Mouse (Mus musculus) heart, adult 18-20 months (tissue): ENCODE data around the gene Gusb. TPM values are rescaled to one million over a fixed set of nuclear protein-coding genes. Genes with fewer than 3 reads are reported as not detected.
A peak's percentile ranks its signal among the peaks of the same experiment; 100 is the strongest.
"Not testable (repeated sequence)": the region's sequence is repeated elsewhere in the genome, so short reads cannot be mapped to it uniquely, and the experiment has no call there.

ENCODE experiments used
- DNase-seq, 2 experiments: peaks; one replicate each; pipeline ENCODE4 v3.0.0; 2021 to 2022; ENCODE audit warnings: mixed read lengths in 1 of 2
- long read RNA-seq, 2 experiments: library from polyadenylated mRNA; stranded (forward); transcript quantifications; one replicate each; pipeline ENCODE4 v2.0.0; 2021
- total RNA-seq, 2 experiments: library from RNA; stranded (reverse); gene quantifications; 2 replicates each; pipeline ENCODE4 v1.2.3; 2021

Gusb gene
- total RNA-seq, result 10 to 100 TPM; 14.1 TPM
- long read RNA-seq, experiment 1, transcript Gusb-201 (12 exons, 2,687 nt), result major isoform, 19 of 23 reads
- long read RNA-seq, experiment 1, partial matches to known transcripts, result 0 of 23 reads
- long read RNA-seq, experiment 1, other reads (novel, unspliced or antisense), result 4 of 23 reads
- long read RNA-seq, experiment 2, partial matches to known transcripts, result 1 of 5 reads
- long read RNA-seq, experiment 2, other reads (novel, unspliced or antisense), result 0 of 5 reads

DNA sequence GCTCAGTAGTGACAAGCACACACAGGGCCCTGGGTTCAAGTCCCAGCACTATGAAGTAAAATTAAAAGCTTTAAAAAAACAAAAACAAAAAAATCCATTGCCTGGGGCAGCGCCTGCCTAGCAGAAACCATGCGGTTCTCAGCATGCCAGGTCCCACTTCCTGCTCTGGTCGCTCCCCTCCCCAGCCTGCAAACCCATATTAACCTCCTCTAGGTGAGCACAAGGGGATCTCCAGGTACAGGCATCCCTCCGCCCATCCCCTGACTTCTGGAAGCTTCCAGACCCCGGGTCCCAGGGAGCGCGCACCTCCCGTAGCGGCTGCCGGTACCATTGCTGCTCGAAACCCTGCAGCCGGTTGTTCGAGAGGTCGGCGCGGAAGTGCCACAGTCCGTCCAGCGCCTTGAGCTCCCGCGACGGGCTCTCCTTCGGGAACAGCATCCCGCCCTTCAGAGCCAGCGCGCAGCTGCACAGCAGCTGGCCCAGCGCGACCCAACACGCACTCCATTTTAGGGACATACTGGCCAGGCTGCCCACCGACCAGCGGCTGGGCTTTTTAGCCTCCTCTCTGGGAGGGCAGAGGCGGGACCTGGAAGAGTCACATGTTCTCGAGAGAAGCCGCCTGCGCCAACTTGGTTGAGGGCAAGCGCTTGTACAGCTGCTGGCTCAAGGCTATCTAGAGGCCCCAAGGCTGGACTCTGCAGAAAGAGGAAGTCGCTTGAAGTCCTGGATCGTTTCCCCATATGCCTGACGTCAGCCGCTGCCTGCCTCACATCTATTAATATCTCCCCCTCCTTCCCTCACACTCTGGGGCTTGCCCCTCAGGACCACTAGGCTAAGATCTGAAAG, at the start of gene Gusb:
Gusb (minus strand) TSS at position 749 of the 846 bp plus-strand sequence.
- DNase-seq, result peak; percentile 91 to 94

DNA sequence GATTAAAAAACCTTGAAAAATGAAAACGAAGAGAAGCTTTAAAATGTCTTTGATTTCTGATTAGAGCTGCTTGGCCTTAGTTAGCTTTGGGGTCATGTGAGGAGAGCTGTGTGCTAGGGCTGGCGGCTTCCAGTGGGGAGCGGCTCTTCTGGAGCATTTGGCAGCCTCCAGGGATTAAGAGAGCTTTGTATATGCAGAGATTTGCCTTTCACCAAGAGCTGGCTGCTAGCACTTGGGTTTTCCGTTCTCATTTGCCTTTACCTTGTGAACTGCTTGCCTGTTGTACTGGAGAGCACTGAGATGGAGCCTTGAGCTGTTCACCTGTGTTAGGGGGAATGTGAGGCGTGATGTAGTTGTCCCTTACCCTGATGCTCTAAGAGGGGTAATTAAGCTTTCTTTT, 49.7 kb upstream of the Gusb start:
- peak; percentile 37 to 49 for DNase-seq

DNA sequence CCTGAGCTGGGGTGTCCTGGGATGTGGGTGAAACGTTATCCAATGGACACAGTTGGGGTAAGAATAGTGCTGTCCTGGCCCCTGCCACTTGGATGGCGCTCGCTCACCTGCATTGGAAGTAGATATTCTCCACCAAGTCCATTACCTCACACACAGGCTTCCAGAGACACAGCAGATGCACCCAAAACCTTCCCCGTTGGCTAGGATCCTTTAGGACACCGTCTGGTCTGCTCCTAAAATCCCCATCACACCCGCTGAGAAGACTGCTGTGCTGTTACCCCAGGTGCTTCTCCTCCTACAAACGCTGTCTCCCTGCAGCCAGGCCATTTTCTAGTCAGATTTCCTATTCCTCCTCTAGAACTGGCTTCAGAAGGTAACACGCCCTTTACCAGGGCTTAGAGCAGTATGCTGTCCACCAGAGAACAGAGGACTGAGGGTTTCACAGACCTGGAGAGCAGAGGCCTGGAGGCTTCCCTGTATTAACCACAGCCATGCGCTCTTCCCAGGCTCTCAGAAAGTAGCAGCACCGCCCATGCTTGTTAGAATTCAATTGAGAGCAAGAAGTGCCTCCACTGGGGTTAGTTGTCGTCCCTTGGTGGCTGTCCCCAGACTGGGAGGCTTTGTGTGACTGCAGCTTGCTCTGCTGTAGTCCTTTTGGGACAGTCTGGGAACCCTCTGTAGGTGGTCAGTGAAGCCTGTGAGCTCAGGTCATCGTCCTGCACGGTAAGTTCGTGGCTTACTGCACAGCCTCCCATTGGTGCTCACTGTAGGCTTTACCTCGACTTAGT, 48.4 kb upstream of the Gusb start:
- DNase-seq, result no peak

DNA sequence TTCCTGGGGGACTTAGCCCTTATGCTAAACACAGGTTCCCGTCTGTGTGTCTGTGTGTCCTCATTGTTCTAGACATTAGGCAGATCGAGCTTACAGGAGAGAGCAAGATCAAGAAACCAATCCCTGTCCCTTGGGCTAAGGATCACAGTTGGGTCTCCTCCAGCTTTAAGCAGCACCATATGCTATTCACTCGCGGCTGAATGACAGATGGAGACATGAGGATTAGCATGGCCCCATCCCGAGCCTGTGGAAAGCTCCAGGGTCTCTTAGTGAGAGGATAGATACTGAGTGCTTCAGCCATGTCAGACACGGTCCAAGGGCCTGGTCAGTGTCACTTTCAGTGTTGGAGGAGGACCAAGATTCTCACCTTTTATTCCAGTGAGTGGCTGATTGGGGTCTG, 47.6 kb upstream of the Gusb start:
- DNase-seq, result no peak

DNA sequence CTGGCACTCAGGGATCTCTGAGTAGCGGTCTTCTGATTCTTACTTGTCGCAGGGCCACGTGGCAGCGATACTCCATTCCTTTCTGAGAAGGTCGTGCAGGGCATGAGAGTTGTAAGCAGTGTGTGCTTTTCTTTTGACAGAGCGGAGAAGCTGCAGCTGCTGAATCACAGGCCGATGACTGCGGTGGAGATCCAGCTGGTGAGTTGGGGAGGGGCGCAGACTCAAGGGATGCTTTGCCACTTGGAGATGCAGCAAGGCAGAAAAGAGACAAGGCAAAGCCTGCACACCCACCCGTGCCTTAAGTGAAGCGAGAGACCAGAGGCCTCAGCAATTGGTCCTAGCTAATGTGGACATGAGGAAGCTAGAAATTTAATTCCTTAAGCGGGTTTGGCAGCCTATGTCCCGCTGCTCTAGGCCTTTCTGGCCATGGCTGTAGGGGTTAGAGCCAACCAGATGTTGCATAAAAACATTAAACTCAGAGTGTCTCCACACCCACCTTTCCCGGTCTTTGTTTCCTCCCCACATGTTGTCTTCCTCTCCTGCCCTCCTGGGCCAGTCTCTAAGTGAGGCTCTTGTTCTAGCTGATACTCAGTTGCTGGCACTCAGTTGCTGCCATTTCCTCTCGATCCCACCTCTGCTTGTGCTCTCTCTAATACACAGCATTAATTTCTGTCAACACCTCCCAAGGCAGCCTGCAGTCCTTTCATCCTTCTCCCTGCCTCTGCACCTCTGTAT, 46.1 kb upstream of the Gusb start:
- peak; percentile 71 for DNase-seq

DNA sequence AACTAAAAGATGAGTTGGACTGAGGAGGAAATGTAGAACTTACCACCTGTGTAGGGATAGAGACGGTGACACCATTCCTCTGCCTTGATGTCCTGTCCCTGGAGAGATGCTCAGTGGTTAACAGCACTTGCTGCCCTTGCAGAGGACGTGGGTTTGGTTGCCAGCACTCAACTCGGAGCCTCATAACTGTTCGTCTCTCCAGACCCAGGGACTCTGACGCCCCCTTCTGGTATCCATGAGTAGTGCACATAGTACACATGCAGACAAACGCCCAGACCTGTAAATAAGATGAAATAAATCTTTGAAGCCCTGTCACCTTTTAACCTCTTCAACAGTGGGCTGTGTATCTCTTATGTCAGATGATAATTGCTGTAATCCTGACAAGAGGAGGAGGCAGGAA, 44.2 kb upstream of the Gusb start:
- no peak for DNase-seq

DNA sequence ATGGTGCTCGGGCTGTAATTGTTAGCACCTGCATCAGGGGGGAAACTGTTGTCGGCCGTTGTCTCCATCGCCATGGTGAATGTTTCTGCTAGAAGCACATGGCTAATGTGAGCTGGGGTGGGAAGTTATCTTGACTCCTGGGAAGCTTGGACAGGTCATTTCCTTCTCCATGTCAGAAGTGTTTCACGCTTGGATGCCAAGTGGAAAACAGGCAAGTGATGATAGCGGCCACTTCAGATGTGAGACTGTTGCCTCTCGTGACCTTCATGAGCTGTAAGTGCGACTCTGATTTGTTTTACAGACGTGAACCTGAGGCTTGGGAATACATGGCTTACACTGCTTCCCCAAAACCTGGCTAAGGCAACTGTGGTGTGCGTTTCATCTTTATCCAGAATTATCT, 43.7 kb upstream of the Gusb start:
- DNase-seq, result peak in 1 of 2 experiments; percentile 52

DNA sequence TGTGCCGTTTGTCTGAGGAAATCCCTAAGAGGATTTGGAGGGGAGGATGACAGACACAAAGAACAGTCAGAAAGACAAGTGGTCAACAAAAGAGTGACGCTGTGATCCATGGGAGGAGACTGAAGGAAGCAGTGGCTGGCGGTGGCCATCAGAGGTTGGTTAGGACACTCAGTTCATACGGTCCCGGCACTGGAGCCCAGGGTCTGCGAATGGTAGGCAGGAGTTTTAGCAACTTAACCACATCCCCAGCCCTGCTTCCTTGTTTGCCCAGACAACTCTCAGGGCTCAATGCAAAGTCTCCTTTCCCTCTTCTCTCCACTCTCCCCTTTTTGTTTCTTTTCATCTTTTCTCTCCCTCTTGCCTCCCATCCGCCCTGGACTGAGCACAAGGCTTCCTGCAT, 43.3 kb upstream of the Gusb start:
- DNase-seq, result no peak

DNA sequence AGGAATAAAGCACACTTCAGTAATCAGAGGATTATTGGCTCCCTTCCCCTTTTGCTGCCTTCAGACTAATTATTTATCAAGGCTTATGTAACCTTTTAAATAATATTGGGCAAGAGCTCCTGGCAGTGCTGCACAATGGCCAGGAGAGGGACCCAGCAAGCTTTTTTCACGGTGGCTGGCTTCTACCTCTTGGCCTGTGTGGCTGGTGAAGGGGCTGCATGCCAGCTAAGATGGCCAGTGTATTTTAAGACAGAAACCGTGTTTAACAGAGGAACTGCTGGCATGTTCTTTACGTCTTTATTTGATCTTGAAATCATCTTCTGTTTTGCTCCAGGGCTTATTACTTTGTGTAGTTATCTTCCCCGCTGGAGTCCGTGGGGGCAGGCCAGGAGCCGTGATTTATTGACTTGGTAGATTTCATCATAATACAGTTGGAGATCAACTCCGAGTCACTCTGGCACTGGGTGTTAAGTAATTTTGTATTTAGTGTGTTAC, 41.4 kb upstream of the Gusb start:
- peak; percentile 75 to 77 for DNase-seq

DNA sequence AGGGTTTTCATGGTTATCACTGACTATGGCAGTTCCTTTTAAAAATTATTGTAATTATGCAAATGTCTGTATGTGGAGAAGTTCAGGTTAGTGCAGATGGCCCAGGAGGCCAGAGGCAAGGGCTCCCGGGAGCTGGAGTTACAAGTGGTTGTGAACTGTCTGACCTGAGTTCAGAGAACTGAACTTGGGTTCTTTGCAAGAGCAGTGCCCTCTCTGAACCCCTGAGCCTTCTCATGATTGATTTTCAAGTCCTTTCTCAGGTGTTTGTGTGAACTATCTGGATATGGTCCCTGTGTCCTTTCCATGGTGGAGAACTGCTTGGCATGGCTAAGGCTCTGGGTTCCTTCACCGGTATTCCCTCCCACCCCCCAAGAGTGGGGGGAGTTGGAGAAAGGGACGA, 40.9 kb upstream of the Gusb start:
- DNase-seq, result no peak

DNA sequence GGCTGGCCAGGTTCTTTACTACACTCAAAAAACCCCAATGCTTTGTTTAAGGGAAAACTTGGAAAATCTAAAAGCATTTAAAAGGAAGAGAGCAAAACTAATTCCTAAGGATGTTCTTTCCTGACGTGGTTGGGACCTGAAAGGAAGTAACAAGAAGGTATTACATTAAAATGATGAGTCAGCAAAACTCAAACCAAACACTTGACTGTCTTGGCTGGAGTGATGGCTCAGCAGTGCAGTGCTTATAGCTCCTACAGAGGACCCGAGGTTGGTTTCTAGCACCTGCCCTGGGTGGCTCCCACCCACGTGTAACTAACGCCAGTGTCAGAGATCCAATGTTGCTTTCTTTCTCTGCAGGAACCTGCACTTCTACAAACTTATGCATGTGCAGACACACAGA, 38.4 kb upstream of the Gusb start:
- DNase-seq, result no peak

DNA sequence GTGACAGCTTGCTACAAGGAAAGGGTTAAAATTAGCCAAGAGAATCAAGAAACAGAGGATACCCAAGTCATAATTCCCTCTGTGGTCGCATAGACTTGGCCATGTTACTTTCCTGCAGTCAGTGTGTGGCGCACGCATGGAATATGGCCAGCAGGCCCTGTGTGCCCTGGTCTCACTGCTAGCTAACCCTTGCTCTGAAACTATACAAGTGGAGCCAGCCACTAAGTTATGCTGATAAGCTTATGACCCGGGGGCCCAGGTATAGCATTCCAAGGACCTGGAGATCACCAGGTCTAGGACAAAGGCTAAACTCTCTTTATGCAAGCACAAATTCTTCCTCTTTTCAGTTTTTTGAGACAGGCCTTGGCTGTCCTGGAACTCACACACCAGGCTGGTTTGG, 37.9 kb upstream of the Gusb start:
- DNase-seq, result no peak

DNA sequence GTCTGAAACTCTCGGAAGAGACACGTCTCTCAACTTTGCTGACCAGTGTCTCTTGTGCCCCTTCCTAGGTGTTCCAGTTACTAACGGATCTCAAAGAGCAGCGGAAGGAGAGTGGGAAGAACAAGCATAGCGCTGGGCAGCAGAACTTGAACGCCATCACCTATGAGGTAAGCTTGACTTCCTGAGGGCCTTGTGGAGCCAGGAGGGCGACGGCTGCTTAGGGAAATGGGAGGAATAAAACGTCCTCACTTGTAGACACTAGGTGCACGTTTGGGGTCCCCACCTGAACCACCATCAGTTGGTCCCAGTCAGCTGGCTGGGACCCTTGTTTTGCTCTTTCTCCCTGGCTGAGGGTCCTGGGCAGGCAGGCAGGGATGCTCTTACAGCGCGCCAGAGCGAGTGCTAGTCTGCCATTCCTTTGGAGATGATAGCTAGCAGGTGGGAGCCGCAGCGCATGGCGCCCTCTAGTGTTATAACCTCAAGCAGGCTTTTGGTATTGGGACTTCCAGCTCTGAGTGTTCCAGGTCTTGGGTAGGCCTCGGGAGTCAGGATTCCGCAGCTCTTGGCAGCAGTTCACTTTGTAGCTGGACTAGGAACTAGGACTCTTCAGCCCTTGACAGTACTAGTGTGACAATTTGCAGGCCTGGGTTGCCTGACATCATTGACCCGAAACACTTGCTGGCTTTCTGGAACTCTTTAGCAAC, 35.1 kb upstream of the Gusb start:
- peak; percentile 82 to 88 for DNase-seq

DNA sequence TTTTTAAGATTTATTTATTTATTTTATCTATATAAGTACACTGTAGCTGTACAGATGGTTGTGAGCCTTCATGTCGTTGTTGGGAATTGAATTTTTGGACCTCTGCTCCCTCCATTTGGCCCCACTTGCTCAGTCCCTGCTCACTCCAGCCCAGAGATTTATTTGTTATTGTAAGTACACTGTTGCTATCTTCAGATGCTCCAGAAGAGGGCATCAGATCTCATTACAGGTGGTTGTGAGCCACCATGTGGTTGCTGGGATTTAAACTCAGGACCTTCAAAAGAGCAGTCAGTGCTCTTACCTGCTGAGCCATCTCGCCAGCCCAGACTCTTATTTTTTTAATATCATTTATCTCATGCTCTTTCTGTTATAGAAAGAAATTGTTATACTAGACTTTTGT, 33.5 kb upstream of the Gusb start:
- not testable (repeated sequence) for DNase-seq

DNA sequence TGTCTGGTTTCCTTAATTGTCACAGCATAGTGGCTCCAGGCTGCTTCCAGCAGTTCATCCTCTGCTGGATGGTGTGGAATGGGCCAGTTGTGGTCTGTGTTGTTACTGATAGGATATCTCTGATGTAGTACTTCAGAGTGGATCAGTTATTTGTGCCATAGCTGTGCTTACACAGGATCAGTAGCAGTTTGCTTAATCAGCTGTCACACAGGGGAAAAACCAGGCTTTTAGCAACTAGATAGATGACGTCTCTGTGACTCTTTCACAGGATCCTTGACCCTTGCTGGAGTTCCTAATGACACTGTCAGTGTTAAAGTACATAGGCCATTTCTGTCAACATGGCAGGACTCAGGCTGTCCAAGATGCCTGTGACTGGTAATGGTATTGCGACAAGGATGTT, 31.0 kb upstream of the Gusb start:
- no peak for DNase-seq

DNA sequence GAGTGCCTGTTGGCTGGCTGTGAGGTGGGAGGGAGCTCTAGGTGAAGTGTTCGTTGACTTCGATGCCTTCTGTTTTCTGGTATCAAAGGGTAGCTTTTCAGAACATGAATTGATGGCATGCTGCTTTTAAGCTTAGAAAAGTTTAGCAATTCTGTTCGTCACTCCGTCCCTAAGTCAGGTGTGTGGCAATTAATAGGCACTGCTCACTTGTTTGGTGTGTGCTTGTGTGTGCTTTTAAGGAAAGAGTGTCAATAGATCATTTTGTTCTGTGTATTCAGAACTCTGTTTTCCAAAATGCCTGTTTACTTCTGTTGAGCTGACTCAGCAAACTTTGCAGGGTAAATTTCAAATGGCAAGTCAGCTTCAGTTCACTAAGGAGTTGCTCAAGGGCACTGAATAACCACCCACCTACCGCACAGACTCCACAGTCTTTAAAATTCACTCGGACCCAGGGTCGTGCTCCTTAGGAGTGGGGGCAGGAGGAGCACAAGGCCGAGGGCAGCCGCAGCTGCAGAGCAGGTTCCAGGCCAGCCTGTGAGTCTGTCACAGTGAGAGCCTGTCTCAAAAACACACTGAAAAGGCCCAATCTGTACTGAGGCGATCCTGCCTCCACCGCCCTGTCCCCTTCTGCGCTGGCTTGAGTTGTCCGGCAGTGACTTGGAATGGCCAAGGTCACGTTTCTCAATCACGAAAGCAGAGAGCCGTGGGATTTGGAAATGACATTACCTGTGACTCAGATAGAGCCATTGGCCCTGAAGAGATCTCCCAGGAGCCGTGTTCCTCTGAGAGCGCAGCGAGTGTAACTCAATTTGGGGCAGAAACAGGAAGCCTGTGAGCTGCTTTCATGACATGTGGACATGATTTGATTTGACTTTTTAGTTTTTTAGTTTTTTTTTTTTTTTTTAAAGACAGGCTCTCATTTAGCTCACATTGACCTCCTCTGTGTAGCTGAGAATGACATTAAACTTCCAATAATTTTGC, 28.9 kb upstream of the Gusb start:
- DNase-seq, result no peak

DNA sequence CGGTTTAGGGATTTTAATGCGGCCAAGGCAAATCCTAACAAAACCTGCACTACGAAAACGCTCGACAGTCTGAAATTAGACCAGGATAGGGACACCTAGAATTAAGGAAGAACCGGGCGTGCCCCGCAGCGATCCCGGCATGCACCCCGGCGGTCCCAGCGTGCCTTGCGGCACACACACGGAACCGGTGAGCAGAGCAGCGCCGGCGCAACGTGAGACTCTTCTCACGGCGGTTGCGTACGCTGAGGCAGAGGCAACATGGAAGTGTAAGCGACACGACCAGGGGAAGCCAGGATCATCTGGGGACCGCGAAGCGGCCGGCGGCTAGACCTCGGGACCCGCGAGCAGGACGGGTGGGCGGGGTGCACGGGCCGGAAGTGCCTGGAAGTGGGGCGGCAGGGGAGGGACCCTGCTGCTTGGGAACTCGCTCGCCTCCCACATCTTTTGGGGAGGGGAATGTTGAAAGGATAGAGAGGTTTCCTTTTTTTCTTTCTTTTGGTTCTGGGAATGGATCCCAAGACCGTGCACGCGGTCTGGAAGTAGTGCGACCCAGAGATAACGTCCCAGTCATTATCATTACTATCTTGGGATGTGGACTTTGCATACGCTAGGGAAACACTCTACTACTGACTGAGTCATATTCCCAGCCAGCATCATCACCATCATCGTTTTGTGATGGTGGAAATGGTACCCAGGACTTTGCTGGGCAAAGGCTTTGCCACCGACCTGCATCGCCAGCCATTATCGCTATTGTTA, 26.5 kb upstream of the Gusb start, which contains the start of the genes Asl and Crcp:
Asl (minus strand) TSS at position 106 of the 756 bp plus-strand sequence.
Crcp (plus strand) TSS at position 149 of the 756 bp plus-strand sequence.
- DNase-seq, result peak; percentile 91 to 95

DNA sequence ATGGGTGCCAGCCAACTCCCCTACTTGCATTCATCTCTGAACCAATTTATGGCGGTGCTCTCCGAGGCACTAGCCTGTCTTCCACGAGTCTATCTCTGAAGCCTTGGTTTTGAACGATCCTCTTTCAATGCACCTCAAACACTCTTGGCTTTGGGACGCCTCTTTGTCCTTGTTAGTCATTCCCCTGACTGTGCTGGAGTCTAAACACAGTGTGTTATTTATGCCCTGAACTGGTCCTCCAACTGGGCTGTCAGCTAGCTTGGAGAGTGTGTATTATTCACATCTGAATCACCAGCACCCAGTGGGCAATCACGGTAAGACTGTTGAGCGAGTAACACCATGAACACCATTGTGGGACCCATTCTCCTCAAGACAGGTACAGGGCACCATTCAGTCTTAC, 24.8 kb upstream of the Gusb start:
- no peak for DNase-seq

DNA sequence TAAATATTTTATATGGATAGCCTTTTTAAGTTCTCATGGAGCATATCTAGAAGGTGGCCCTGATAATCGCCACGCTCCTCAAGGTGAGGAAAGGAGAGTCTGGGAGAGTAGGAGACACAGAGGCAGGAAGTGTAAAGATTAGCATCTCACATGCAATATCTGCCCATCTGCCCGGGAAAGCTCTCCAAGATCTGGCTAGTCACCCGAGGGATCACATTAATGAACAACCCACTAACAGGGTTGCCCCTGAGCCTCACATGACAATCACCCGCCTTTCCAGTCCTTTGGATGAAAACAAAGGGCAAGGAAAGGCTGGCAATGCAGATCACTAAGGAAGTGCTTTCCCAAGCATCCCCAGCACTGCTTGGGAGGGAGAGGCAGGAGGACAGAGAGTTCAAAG, 24.3 kb upstream of the Gusb start:
- DNase-seq, result no peak
